Mouse (Mus musculus): ENCODE results near the gene Tmsb10. TPM values are rescaled to one million over a fixed set of nuclear protein-coding genes. Genes with fewer than 3 reads are reported as not detected.
A peak's percentile ranks its signal among the peaks of the same experiment; 100 is the strongest.

Tmsb10 gene
- total RNA-seq, 2 experiments from 2014 or later, result 61.2 to 79.8 TPM

DNA sequence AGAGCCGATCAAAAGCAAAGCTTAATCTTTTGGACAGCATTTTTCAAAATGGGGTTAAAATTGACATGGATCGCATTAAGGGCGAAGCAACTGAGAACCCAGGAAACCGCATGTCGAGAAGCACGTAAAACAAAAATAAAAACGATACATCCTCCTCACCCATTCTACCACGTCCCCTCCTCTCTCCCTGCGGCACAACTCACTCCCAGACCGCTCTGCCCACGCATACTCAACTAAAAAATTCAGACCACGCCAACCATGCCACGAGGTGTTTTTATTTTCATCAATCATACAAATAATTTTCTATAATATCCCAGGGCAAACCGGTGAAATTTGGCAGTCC lies 1.5 kb downstream of the Tmsb10 start:
- intact Hi-C loops (cut with DNase I), result no loop called here
- no peak for DNase-seq

DNA sequence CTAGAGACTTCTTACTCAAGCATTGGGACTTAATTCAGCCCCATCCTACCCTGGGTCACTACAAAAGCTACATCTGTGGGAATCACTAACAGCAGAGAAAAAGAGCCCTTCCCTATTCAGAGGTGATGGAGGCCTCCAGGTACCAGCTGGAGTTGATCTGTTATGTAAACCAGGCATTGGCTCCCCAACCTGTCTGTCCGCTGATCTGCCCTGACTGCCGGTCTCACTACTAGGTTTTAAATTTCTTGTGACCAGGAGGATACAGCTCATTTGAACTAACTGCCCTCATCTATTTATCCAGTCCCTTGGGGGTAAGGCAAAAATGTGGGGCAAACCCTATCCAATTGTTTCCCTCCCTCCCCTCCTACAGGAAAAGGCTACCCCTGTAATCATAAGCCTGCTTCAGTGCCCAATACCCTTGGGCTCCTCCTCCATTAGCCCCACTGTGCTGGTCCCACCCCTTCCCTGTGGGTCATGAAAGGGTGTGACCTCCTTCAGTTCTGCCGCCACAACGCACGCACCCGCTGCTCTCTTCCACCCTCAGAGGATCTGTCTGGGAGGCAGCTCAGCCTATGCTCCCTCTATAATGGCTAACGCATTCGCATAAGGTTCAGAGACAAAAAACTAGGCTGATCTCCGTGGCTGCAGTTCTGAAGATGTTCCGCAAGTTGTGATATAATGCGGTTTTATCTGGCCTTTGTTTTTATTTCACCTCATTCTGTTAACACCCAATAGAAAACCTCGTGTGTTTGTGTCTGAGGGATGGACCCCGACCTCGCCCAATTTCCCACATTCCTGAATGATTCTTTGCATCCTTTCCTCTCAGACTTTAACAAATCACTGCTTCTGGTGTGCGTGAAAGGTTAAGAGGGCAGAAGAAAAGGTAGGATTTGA lies 2.1 kb downstream of the Tmsb10 start:
- peak; percentile 29 to 38 for DNase-seq
- intact Hi-C loops (cut with DNase I), result no loop called here

GRCm38 (mm10) chr6:72955517-72956198 lies 2.9 kb downstream of the Tmsb10 start:
- intact Hi-C loops (cut with DNase I), result no loop called here

DNA sequence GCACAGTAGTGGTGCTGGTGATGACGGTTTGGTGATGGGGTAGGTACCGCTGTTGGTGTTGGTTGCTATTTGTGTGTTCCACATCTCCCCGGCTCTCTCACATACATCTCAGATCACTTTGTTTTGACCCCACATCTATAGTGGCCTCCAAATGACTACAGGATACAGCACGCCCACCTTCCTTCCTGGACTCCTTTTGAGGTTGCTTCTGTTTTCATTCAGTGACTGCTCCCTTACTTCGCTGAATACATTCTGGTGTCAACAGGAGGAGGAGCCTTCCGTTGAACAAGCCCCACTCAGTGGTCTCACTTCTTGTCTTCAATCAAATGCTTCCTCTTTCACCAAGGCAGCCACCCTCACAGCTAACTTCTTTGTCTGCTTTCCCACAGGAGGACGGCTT lies 3.8 kb downstream of the Tmsb10 start:
- intact Hi-C loops (cut with DNase I), result no loop called here
- no peak for DNase-seq

More at GRCm38 (mm10) chr6:72955517-72956198, 2.9 kb downstream of the Tmsb10 start:
- no peak for DNase-seq

- no peak for DNase-seq
- intact Hi-C loops (cut with DNase I), result no loop called here
These were observed 5.6 kb downstream of the Tmsb10 start for GRCm38 (mm10) chr6:72952967-72953366.

- intact Hi-C loops (cut with DNase I), result no loop called here
- peak in 1 of 2 experiments; percentile 26 for DNase-seq
These were observed 6.3 kb downstream of the Tmsb10 start for GRCm38 (mm10) chr6:72952221-72952620.

DNA sequence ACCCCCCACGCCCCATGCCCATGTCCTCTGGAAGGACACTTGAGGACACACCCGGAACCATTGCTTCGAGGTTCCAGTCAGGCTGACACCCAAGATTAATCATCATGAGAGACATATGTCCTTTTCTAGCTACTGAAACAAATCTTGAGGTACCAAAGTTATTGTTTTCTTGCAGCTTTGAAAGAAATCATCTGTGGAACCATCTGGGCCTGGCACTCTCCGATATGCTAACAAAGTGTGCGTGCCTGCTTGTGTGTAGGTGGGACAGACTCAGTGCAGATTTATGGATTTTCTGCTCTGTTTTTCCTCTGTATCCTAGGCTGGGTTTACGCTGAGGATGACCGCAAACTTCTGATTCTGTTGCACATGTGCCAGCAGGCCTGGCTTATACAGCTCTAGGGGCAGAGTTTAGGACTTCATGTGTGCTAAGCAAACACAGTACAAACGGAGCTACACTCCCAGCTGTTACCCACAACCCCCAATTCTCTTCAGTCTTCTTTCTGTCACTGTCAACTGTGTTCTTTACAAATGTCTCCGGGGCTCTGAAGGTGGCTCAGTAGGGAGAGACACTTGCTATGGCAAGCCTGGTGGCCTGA lies 9.3 kb downstream of the Tmsb10 start:
- intact Hi-C loops (cut with DNase I), result no loop called here
- DNase-seq, result no peak

- DNase-seq, result no peak
- intact Hi-C loops (cut with DNase I), result no loop called here
These were observed 10.2 kb downstream of the Tmsb10 start for GRCm38 (mm10) chr6:72948392-72948791.

DNA sequence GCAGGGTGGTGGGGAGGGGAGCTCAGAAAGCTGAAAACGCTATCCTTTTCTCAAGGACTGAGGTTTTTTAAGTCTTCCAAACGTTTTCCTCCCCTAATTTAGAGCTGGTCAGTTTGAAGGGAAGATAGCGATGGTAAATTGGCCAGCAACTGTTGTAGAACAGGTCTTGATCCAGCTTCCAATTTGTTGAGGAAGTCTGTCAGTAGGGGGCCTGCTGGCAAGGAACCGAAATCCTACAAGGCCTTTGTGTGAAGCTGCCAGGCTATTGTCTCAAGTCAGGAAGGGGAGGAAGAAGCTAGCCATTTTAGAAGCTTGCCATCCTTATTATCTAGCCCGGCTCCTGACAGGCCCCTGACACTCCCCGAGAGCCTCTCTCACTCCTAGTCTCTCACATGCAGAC lies 10.6 kb downstream of the Tmsb10 start:
- no peak for DNase-seq

GRCm38 (mm10) chr6:72940493-72940892 lies 18.1 kb downstream of the Tmsb10 start:
- DNase-seq, result peak in 1 of 2 experiments; percentile 45
- intact Hi-C loops (cut with DNase I), result loop anchor here (2.0 to 5.0 kb wide), 2 partner anchors 70 to 287 kb away; no protein-coding TSS in a partner anchor

More for the DNA sequence above, 10.6 kb downstream of the Tmsb10 start:
- intact Hi-C loops (cut with DNase I), result no loop called here

DNA sequence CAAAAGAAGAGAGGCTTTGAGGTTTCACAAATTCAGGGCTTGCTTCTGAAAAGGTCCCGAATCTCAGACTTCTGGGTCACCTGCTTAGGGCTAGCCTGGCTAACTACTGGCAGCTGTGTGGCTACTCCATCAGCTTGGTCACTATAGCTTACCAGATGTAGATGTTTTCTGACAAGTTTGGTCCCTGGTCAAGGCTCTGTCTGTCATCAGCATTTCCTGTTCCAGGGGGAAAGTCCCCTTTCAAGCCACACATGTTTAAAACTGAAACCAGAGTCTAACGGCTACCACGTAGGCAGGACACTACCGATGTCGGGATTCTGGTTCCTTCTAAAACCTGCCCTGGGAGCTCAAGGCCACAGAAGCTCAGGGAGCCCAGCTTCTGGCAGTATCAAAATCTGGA lies 20.7 kb downstream of the Tmsb10 start:
- DNase-seq, result no peak
- intact Hi-C loops (cut with DNase I), result loop anchor here (5.0 kb wide), 1 partner anchor 214 kb away; no protein-coding TSS in a partner anchor

GRCm38 (mm10) chr6:72937430-72937829 lies 21.1 kb downstream of the Tmsb10 start:
- DNase-seq, result no peak
- intact Hi-C loops (cut with DNase I), result loop anchor here (5.0 kb wide), 1 partner anchor 215 kb away; no protein-coding TSS in a partner anchor

DNA sequence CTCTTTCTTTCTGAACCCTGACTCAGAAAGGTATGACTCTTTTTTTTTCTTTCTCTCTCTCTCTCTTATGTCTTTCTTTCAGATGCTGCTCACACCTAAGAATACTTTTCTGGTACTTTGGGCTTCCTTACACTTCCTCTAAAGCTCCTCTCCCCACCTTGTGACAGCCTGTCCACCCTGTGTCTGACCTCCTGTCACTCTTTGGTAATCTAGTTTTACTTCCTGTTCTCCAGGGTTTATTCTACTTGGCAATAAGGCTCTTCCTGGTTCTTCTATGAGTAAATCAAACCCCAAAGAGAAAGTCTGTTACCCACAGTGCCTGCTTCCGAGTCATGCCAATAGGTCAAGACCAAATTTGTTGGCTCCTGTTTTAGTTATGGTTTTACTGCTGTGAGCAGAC lies 25.6 kb downstream of the Tmsb10 start:
- intact Hi-C loops (cut with DNase I), result no loop called here

DNA sequence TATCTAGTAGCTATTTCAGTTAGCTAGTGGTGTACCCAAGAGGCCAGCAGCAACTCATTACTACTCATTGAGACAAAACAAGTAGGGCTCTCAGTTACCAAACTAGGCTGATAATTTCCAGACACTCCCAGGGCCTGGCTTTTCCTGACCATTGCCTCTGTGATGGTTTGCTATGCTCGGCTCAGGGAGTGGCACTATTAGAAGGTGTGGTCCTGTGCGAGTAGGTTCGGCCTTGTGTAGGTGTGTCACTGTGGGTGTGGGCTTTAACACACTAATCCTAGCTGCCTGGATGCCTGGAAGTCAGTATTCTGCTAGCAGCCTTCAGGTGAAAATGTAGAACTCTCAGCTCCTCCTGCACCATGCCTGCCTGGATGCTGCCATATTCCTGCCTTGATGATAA lies 27.0 kb downstream of the Tmsb10 start:
- intact Hi-C loops (cut with DNase I), result no loop called here

More for the DNA sequence above, 25.6 kb downstream of the Tmsb10 start:
- no peak for DNase-seq

DNA sequence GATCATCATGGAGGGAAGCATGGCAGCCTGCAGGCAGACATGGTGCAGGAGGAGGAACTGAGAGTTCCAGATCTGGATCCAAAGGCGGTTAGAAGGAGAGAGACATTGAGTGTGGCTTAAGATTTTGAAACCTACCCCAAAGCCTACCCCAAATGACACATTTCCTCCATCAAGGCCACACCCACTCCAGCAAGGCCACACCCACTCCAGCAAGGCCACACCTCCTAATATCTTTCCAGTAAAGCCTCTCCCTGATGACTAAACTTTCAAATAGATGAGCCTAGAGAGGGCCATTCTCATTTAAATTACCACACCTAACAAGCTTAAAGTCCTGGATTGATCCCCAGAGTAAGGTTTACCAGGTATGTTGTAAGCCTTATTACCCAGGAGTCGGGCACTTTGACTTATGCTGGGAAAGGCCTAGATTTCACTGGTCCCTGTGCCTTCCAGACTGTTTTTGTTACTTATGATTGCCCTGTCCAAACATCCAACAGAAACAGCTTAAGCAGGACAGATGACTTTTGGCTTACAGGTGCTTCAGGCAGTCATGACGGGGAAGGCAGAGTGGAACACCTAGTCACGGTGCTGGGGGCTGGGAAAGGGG lies 28.7 kb downstream of the Tmsb10 start:
- no peak for DNase-seq
- intact Hi-C loops (cut with DNase I), result no loop called here

More for the DNA sequence above, 27.0 kb downstream of the Tmsb10 start:
- no peak for DNase-seq

GRCm38 (mm10) chr6:72926755-72927482 lies 31.6 kb downstream of the Tmsb10 start:
- DNase-seq, result peak; percentile 28 to 34
- intact Hi-C loops (cut with DNase I), result no loop called here

DNA sequence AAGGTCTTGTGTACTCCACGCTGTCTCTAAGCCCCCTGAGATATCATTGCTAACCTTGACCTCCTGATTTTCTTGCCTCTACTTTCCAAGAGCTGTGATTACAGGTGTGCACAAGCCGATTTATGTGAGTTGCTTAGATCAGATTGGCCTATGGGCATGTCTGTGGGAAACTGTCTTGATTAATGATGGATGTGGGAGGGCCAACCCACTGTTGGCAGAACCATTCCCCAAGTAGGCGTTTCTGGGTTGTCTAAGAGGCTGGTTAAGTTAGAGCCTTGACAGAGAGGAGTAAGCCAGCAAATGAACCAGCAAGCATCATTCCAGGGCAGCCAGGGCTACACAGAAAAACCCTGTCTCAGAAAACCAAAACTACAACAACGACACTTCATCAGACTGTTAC lies 32.5 kb downstream of the Tmsb10 start:
- DNase-seq, result no peak
- intact Hi-C loops (cut with DNase I), result no loop called here

DNA sequence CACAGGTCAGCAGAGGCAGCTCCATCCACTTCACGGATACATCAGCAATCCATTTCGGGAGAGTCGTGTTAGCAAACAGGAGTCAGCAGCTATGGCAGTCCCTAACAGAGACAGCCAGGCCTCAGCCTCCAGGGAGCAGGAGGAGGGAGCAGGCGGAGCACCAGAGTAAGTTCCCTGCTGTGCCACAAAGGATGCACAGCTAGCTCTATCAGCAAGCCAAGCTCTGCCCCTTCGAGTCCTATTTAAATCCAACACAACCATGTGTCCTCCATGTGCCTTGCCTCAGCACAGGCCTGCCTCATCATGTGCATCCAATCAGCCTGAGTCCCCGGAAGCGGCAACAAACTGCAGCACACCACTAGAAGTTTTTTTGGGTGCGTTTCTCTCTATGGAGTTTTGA lies 35.2 kb downstream of the Tmsb10 start:
- no peak for DNase-seq
- intact Hi-C loops (cut with DNase I), result no loop called here

DNA sequence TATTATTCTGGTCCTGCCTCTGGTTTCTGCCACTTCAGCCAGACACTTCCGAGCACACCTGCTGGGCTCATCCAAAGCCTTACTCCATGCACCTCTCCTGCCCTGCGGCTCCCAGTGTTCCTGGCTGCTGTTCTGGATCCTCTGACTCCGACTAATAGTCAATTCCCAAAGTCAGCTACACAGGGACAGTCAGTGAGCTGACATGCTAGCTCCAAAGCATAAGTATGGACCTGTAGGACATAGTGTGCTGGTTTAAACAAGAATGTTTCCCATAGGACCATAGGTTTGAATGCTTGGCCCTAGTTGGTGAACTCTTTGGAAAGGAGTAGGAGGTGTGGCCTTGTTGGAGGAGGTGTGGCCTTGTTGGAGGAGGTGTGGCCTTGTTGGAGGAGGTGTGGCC lies 37.5 kb downstream of the Tmsb10 start:
- no peak for DNase-seq
- intact Hi-C loops (cut with DNase I), result no loop called here

DNA sequence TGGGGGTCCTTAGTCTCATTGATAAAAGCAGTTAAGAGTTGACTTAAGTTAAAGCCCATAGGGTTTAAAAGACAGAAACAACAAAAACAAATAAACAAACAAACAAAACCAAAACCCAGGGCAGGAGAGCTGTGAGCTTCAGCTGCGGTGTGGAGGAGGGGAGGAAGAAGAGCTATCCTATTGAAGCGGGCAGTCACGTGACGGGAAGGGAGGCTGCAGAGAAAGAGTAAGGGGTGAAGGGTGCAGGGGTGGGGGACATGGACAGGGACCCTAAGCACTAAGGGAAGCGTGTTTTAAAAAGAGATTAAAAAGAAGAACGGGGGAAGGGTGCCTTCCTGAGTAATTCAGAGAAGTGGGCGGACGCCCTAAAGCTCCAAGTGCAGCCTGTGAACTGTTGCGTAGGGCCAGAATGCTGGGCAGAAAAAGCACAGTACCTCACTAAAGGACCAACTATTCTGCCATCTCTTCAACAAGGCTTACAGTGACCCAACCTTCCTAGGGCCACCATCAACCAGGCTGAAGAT lies 40.0 kb downstream of the Tmsb10 start:
- intact Hi-C loops (cut with DNase I), result no loop called here
- no peak for DNase-seq
